Mouse (Mus musculus) heart, postnatal 10 days (tissue): ENCODE results near the gene Filip1l. TPM values are rescaled to one million over a fixed set of nuclear protein-coding genes. Genes with fewer than 3 reads are reported as not detected.
"Not testable (repeated sequence)": the region's sequence is repeated elsewhere in the genome, so short reads cannot be mapped to it uniquely, and the experiment has no call there.

ENCODE experiments used
- DNase-seq, 2 experiments: peaks; one replicate each; pipeline ENCODE4 v3.0.0; 2021
- intact Hi-C: fragments of 180-260 bp; cut with DNase I; formaldehyde crosslinking; loops from one replicate; pipeline ENCODE4 v1.15.1; 2025
- total RNA-seq, 2 experiments: library from RNA; stranded (reverse); gene quantifications; 2 replicates each; pipeline ENCODE4 v1.2.3; 2021

Gene Filip1l
- total RNA-seq, 2 experiments from 2014 or later, result 51.6 to 56.2 TPM

DNA sequence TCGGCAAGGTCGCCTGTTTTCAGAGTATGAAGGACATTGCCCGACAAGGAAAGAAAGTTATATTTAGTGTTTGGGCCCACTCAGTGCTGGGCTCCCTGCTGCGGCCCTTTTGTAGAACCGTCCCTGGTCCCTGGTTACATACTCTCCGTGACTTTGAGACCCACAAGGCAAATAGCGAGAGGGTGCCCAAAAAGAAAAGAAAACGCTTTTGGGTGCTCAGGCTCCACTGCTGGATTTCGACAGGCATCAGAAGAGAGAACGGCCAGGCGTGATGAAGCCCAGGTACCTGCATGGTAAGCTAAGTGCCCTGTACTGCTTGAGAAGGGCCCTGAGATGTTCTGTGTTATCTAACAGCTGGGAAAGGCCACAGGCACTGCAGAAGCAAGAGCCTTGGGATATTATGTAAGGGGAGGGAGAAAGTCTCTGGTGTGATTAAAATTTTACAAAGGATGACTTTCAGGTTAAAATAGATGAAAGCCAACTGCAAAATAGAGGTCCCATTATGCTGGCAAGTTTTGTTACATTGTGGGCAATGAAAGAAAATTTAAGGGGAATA, 351 bp downstream of the Filip1l start:
- intact Hi-C loops, result no loop called here
- no peak for DNase-seq

DNA sequence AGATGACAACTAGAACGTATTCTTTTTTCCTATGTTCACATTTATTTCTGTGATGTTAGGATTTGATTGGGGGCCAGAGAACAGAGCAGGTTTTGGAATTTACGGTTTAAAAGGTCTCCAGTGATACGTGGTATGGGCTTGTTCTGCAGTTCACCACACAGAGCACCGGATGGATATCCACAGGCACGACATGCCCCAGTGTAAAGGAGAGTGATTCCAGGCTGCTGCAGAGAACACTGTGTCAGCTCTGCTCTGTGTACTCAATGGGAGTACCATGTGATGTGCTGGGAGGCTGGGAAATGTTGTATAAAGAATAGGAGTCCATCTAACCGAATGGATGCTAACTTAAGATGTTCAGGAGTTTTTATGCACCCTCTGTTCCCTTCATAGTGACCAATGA, 1.0 kb downstream of the Filip1l start:
- intact Hi-C loops, result no loop called here

DNA sequence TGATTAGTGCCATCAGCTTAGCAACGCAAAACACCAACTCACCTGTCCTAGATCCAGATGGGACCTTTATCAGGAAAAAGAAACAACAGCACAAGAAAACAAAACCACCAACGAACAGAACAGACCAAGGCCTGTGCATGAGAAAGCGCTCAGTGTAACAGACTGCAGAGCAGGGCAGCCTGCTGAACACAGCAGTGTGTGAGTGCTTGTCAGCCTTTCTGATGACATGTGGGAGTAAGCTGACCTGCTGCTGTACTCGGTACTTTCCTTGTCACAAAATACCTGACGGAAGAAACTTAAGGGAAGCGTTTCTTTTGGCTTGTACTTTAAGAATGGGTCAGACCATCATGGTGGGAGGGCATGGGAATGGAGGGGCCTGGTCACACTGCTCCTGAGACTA, 3.6 kb downstream of the Filip1l start:
- DNase-seq, result peak in 1 of 2 experiments; percentile 25
- intact Hi-C loops, result no loop called here

More for the DNA sequence above, 1.0 kb downstream of the Filip1l start:
- DNase-seq, result peak in 1 of 2 experiments; percentile 55

DNA sequence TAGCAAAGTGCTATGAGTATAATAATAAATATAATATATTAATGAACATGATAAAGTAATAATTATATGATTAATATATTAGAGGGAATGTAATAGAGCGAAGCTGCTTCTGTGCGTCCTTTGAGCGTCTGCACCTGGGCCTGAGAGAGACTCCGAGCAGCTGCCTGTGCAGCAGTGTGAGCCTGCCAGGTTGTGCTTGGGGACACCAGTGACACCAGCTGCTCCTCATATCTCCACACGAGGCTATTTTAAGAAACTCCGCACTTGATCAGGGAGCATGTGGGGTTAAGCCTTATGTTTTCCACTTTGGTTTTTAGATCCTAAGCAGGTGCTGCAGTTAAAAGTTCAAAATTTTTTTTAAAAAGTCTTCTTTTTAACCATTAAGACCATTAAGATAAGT, 4.1 kb downstream of the Filip1l start:
- DNase-seq, result peak; percentile 54 to 62

DNA sequence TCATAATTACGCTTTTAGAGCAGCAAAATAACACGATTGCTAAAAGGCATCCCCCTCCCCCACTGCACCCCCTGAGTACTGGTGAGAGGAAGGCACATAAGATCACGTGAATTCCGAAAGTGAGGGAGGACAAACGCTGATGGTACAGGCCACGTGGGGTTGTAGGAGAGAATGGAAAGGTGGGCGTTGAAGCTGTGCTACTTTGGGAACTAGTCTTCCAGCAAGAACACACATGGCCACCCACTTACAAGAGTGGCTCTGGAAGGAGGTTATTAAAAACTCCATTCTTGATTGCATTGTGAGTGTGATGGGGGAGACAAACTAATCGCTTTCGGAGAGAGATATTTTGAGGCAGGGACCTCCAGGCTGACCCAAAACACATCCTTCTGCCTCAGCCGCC, 6.4 kb downstream of the Filip1l start:
- DNase-seq, result no peak
- intact Hi-C loops, result no loop called here

More for the DNA sequence above, 4.1 kb downstream of the Filip1l start:
- intact Hi-C loops, result no loop called here

DNA sequence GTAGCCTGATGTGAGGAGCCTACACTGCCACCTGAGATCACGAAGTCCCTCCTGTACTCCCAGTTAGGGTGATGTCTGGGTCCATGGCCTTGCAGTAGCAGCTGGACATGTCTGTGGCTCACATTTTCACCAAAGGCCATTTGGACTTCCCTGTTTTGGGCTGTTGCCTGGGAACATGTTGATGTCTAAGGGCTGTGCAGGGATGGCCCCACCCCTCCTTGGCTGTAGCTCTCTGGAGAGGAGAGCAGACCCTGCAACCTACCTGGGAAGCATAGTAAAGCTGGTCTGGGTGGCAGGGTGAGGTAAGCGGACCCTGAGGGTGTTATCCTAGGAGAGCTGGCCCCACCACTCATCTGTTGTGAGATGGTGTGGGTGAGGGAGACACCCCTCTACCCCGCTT, 7.9 kb downstream of the Filip1l start:
- DNase-seq, result peak in 1 of 2 experiments; percentile 22
- intact Hi-C loops, result no loop called here

DNA sequence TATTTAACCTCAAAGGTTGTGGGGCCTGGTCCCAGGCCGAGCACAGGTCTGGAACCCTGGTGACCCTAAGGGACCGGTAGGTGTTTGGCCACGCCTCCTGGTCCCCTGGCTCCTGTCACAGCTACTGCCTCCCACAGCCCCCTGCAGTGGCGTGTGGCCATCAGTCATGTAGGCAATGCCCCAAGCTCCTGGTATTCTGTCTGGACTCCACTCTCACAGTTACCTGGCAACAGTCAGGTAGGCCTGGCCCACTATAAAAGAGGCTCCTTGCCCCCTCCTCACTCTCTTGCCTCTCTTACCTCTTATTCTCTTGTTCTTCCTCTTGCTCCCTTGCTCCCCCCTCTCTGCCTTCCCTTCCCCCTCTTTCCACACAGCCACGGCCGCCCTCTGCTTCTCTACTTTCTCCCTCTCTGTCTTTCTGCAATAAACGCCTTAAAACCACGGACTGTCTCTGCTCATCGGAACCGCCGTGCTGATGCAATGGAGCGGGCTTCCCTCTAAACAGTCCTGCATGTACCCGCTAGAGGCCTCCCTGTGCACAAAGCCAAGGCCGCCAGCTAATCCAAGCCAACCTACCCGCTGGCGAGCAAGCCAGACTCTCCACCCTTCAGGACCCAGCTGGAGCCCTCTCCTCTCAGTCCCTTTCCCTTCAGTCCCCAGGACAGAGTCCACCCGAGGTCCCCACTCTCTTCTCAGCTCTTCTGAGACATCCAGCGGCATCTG, 9.9 kb downstream of the Filip1l start:
- DNase-seq, result peak; percentile 76 to 80
- intact Hi-C loops, result loop anchor here (2.0 kb wide), 1 partner anchor 34 kb away; no protein-coding TSS in a partner anchor

DNA sequence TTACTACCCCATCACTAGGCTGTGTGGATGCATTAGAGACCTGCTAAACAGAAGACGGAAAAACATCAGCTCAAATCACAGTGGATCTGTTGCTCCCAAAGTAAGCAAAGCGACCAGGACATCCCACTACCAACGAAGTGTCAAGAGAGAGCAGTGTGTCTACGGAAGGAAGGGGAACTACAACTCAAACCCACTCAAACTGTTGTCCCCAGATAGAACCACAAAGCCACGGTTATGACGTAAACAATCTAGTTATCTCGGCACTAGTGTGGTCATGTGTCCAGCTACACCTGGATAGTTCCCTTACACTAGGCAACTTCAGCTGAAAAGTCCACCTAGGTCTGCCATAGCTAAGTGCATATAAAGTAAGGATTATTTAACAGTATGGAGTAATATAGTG, 11.6 kb downstream of the Filip1l start:
- DNase-seq, result no peak
- intact Hi-C loops, result no loop called here

DNA sequence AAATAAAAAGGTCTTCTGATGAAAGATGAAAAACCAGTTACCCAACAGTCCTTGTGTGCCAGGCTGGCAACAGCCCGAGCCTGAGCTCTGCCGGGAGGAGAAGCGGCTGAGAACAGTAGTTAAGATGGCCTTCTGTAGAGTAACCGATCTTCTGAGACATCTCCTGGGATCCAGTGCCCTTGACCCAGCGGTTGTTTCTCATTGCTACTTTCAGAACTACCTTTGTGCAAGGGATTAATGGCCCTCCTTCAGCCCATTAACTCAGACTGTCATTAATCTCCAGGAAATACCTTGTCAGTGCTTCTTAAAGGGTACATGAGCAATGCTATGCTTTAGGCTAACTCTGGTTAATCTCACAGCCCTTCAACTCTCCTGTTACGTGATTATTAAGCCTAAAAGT, 13.2 kb downstream of the Filip1l start:
- intact Hi-C loops, result no loop called here
- no peak for DNase-seq

DNA sequence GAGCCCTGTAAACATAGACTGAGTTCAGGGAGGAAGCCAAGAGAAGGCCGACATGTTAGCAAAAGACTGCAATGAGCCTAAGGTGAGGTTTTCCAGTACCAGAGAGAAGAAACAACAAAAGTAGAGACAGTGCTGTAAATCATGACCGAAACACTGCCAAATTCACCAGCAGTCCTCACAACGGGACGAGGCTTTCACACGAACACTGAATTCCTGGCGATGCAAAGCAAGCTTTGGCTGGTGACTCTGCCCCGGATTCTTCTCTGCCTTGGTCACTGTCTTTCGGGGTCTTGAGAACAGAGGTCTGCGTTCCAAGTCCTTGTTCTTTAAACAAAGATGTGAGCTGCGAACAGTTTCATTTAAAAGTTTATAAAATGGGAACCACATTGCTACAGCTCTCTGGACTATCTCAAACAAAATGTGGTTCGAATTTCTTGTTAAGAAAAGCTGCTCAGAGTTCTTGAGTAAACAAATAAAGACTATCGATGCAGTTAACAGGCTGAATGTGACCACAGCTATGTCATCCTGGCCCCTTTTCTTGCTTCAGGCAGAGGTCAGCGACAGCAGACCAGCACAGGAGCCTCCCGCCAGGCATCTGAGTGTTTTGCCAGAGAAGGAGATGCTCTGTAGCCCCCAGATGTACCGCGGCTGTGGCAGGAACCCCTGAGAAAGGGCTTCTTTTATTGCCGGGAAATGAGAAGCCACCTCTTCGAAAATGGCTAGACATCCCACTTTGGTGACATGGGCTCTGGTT, 14.2 kb downstream of the Filip1l start:
- intact Hi-C loops, result no loop called here
- no peak for DNase-seq

DNA sequence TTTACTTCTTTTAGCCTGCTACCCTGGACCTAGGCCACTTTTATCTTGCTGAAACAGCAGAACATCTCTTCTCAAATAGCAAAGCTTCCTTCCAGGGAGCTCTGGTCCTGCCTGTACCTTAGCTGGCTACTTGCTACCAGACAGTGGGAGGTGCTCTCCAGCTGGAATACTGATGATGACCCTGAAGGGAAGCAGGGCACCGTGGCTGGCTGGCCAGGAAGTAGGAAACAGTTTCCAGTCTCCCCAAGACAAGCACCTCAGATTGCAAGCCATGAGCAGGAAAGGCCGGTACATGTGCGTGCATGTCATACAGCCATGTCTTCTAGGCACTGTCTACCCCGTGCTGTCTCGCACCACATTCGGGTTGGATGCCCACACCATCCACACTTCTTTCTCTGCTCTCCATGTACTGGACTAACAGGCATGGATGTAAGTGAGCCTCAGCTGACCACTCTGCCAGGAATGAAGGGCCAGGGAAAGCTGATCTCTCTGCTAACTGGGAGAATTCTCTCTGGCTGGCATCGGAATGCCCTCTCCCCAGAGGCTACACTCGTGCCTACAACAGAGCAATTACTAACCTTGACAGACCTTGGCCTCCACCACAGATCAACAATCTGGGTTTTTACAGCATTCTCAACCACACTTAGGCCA, 17.1 kb downstream of the Filip1l start:
- intact Hi-C loops, result no loop called here

DNA sequence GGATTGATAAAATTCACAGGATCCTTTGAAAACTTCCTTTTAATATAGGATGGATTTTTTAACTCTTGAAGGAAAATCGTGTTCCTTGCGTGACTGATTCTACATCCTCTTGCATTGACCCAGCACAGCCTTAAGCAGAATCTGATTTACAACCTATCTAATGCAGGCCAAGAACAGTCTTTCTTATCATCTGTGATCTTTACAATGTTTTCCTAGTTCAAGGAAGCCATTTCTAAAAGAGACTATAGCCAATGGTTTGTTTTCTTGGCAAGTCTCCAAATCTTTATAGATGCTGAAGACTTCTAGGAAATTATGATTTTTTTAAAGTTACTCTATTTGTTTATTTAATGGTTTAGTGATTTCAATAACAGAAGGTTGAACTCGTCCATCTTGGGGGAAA, 19.3 kb downstream of the Filip1l start:
- no peak for DNase-seq
- intact Hi-C loops, result no loop called here

More for the DNA sequence above, 17.1 kb downstream of the Filip1l start:
- peak in 1 of 2 experiments; percentile 32 for DNase-seq

DNA sequence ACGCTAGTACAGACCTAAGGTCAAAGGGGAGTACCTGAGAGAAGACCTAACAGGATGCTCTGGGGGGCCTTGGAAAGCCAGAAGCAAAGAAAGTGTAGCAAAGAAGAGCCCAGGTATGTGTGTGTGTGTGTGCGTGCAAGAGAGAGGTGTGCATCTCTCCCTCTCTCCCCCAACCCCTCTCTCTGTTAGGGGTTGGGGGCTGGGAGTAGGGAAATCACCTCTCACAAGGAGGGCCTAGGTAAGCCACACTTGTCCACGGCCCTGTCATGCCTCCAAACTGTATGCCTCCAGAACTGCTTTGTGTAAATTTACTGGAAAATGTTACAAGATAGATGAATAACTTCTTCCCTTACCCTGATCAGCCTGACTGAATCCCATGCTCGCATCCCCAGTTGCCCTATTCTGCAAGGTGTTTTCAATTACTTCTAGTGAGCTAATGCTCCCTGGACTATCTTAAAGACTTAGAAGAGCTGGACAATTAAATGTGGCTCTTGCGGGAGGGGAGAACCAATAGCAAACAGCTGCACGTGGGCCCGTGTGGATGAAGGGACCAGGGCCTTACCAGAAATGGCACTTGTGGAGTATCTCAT, 22.4 kb downstream of the Filip1l start:
- intact Hi-C loops, result no loop called here
- DNase-seq, result no peak

DNA sequence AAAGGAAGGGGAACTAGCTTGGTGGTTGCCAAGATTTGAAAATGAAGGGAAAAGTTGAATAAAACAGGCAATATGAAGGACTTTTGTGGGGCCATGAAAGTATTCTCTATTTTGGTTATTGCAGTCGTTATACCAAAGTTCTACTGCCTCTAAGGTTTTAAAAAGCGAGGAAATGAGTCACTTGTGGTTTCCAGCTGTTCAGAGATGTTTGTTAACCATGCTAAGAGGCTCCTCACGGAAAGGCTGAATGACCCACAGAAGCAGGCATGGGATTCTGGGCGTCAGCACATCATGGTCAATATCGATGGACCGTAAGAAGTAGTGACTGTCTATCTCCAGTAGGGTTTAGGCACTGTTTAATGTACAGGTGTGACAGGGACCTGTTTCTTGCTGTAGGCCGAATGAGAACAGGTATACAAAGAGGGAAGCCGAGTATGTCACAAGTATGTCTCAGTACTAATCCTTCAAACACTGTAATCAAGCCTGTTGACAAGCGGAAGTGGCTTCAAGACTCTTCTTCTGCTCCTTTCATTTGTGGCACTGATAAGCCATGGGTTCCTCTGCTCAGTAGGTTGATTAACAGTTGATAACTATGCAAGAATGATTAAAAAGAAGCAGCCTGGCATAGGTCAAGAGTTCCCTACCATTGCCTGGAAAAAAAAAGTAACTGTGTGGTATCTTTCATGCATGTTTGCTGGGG, 25.9 kb downstream of the Filip1l start:
- intact Hi-C loops, result no loop called here

DNA sequence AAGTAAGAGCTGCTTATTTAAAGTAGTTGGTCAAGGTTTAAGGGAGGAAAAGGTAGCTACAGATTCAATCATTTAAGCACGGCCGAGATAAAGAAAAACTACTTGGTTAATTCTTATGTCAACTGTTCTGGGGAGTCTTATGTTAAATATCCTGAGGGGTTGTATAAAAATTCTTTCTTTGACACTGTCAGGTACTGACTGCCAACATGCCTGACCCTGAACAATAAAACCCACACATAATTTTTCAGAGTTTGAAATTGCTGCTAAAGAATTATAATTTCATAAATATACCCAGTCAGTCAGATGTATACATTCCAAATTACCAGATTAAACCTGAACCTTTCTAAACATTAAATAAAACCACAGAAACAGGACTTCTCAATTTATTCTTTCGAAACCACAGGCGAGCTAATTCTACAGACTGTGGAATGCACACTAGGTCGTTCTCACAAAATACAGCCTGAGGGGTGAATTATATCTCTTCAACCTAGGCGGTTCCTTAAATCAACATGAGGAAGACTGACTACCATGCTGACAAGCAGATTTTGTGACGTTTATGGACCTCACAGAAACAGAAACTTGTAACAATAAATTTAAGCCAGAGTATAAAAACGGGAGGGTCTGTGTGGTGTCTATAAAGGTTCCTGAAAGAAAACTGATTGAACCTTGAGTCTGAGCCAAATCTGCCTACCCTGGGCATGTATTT, 30.5 kb downstream of the Filip1l start:
- intact Hi-C loops, result no loop called here
- no peak for DNase-seq

More for the DNA sequence above, 25.9 kb downstream of the Filip1l start:
- no peak for DNase-seq

DNA sequence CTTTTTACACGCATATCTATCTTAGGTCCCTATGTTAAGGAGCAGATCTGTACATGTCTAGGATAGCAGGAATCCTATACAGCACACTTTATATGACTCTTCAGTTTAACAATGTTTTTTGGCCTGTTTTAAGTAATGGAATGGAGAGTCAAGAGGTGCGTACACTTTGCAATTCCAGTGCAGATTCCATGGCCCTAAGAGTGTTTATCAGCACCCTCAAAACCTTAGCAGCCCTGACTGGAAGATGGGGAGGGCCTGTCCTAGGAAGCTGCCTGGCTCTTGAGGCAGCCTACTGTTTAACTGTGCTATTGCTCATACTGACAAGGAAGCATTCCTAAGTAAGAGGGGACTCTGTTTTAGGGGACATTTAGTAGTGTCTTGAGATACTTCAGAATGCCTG, 31.4 kb downstream of the Filip1l start:
- intact Hi-C loops, result no loop called here
- no peak for DNase-seq

DNA sequence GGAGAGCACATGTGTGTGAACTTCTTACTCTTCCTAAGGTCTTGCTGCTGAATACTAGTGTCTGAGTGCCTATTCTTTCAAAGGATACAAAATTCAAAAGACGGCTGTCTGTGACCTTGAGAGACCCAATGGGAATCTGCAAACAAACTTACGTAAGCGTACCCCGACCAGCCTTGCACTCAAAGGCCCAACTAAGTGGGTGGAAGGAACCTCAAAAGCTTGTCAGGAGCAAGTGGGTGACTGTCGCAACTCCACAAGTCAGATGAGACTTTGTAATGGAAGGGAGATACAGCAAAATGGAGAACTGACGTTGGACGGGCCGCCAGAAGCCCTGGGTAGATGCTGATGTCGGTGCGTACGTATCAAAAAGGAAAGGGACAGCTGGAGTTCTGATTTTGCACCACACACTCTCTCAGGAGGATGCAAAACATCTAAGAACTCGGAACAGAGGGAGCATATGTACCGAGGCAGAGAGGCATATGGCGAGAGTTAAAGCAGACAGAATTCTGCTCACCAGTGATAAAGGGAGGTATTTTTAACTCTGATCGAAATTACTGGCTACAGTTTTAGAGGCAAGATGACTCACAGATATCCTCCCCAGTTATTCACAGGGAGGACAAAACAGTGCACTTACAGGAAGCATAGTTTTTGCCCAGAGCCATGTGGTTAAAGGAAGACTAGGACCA, 36.8 kb downstream of the Filip1l start:
- intact Hi-C loops, result loop anchor here (5.0 kb wide), 1 partner anchor 62 kb away; no protein-coding TSS in a partner anchor

DNA sequence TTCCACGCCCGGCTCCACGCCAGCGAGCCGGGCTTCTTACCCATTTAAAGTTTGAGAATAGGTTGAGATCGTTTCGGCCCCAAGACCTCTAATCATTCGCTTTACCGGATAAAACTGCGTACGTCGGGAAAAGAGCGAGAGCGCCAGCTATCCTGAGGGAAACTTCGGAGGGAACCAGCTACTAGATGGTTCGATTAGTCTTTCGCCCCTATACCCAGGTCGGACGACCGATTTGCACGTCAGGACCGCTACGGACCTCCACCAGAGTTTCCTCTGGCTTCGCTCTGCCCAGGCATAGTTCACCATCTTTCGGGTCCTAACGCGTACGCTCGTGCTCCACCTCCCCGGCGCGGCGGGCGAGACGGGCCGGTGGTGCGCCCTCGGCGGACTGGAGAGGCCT, 38.3 kb downstream of the Filip1l start:
- intact Hi-C loops, result loop anchor here (5.0 kb wide), 1 partner anchor 64 kb away; no protein-coding TSS in a partner anchor
- not testable (repeated sequence) for DNase-seq

More for the DNA sequence above, 36.8 kb downstream of the Filip1l start:
- DNase-seq, result no peak

DNA sequence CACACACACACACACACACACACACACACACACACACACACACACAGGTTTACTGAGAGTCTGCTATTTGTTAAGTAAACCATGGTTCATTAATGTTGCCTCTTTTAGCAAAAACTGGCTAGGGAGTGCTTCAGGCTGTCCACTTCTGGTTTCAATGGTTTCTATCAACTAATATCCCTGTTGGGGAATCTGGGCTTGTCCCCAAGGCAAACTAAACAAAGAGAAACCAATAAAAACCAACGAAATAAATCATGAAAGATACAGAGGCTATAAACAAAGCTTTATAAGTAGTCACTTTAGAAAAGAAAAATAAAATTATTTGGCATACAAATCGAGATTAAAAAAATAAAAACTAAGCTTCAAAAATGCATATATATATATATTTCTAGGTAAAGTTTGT, 39.6 kb downstream of the Filip1l start:
- no peak for DNase-seq
- intact Hi-C loops, result loop anchor here (5.0 kb wide), 1 partner anchor 65 kb away; no protein-coding TSS in a partner anchor
